In genomic region chr2:166280651-166281127, GRCm38 (mm10) we compare ENCODE assay signal across 8 mouse cellular contexts.
A peak's percentile ranks its signal among the peaks of the same experiment; 100 is the strongest.
DNase-seq lines count a peak whose midpoint lies in the region; ATAC-seq lines count a peak whose summit lies in the region.

No protein-coding gene starts in this region.

- H3K9ac ChIP-seq in forebrain, embryonic 13.5 days: no peak overlapping the region
- no peak overlapping the region for H3K9ac ChIP-seq in intestine, embryonic 16.5 days (ENCODE audit: low read depth, low read length)

- peak; percentile 70; the same call in 1 of the 2 replicates for ATAC-seq in forebrain, embryonic 13.5 days
- ATAC-seq in intestine, embryonic 16.5 days: peak; percentile 83

- H3K9me3 ChIP-seq in forebrain, embryonic 13.5 days (replicated peaks): no peaks in the 10 kb centered on the region
- H3K9me3 ChIP-seq in intestine, embryonic 16.5 days (ENCODE audit: control insufficient read depth, low read length): no peaks in the 10 kb centered on the region

- WGBS in forebrain, embryonic 13.5 days: 44% methylated on average over 5 of the region's 5 CpGs
- WGBS in intestine, embryonic 16.5 days: 29% methylated on average over 5 of the region's 5 CpGs

- H3K36me3 ChIP-seq in forebrain, embryonic 13.5 days (ENCODE audit: poor library complexity, severe bottlenecking): no peaks in the 10 kb centered on the region
- no peaks in the 10 kb centered on the region for H3K36me3 ChIP-seq in intestine, embryonic 16.5 days (ENCODE audit: control insufficient read depth, insufficient read depth, low read length)

- no peaks in the 10 kb centered on the region for H3K27me3 ChIP-seq in forebrain, embryonic 13.5 days
- H3K27me3 ChIP-seq in intestine, embryonic 16.5 days (replicated peaks; ENCODE audit: control insufficient read depth, insufficient read depth, low read length): no peaks in the 10 kb centered on the region

- H3K4me1 ChIP-seq in forebrain, embryonic 13.5 days: peaks cover 13% of the 10 kb centered on the region; the same call in 1 of the 2 replicates
- 0 out of 2 replicates have a peak, but pooled peaks cover 4% of the 10 kb centered on the region for H3K4me1 ChIP-seq in intestine, embryonic 16.5 days (ENCODE audit: control insufficient read depth, insufficient read depth, low read length)

- peak overlapping the region; percentile 51 for H3K27ac ChIP-seq in forebrain, embryonic 13.5 days
- peak overlapping the region; percentile 75 for H3K27ac ChIP-seq in intestine, embryonic 16.5 days (ENCODE audit: low read length)

- H3K4me3 ChIP-seq in forebrain, embryonic 13.5 days: no peak overlapping the region
- H3K4me3 ChIP-seq in intestine, embryonic 16.5 days (ENCODE audit: low read length): no peak overlapping the region

- peak; percentile 12 to 19 for DNase-seq in frontal cortex, postnatal 36 days (ENCODE audit: low spot score in 2 of 2)
- DNase-seq in frontal cortex, postnatal 25 days (ENCODE audit: low spot score in 2 of 2): no peak
- DNase-seq in NIH3T3 (ENCODE audit: low read depth): peak; percentile 38
- DNase-seq in retina, embryonic 14.5 days (ENCODE audit: low spot score): no peak
- DNase-seq in spleen, postnatal 10 days (ENCODE audit: low spot score in 2 of 2): no peak
- DNase-seq in right cerebral cortex, postnatal 4 days: no peak

- no peak overlapping the region for H3K4me2 ChIP-seq in forebrain, embryonic 13.5 days
- H3K4me2 ChIP-seq in intestine, embryonic 16.5 days (ENCODE audit: low read depth, low read length): no peak overlapping the region

Comparison
In these comparisons a context has a peak if more than half of its experiments do, and no peak if none do; other contexts are left out.
1. DNase-seq: peak in frontal cortex, postnatal 36 days (2 of 2) and NIH3T3 (single experiment); none in frontal cortex, postnatal 25 days (0 of 2), retina, embryonic 14.5 days (single experiment), spleen, postnatal 10 days (0 of 2) and right cerebral cortex, postnatal 4 days (single experiment).